Mouse (Mus musculus): ENCODE results near the gene Azgp1. TPM values are rescaled to one million over a fixed set of nuclear protein-coding genes. Genes with fewer than 3 reads are reported as not detected.
"Not testable (repeated sequence)": the region's sequence is repeated elsewhere in the genome, so short reads cannot be mapped to it uniquely, and the experiment has no call there.

The Azgp1 gene
- polyA plus RNA-seq, 2 experiments = 2.7 to 4.7 TPM

GRCm38 (mm10) chr5:138016530-138016929 lies 35.2 kb downstream of the Azgp1 start:
- H3K27ac ChIP-seq = no peak overlapping the region
- no peak for ATAC-seq (ENCODE audit: insufficient read depth)

GRCm38 (mm10) chr5:138016997-138017396 lies 35.7 kb downstream of the Azgp1 start:
- Histone ChIP-seq H3K27me3 (ENCODE audit: control insufficient read depth, insufficient read depth, low read length) (no peaks in the 10 kb centered on the region), H3K4me1 (replicated peaks; ENCODE audit: control insufficient read depth in 2 of 2, insufficient read depth in 2 of 2, low read length in 1 of 2) (peaks cover 0 to 2% of the 10 kb centered on the region in 2 experiments; a peak in 1 of 4 replicates), H3K36me3 (replicated peaks; ENCODE audit: control insufficient read depth, insufficient read depth, low read depth) (no peaks in the 10 kb centered on the region), H3K4me3 (ENCODE audit: insufficient read depth in 1 of 2, low read depth in 2 of 2, low read length in 2 of 2) (no peak overlapping the region), H3K9ac (replicated peaks) (no peak overlapping the region), H3K4me2 (ENCODE audit: low read depth) (no peak overlapping the region), H3K27ac (no peak overlapping the region), H3K9me3 (ENCODE audit: control insufficient read depth, low read length) (no peaks in the 10 kb centered on the region)
- no peak for TF ChIP-seq CTCF (IDR thresholded peaks at IDR 0.05; ENCODE audit: low read depth)
- TF ChIP-seq EP300 (IDR thresholded peaks at IDR 0.05; ENCODE audit: low read depth) = no peak
- DNase-seq (ENCODE audit: low read depth in 3 of 3, low spot score in 3 of 3) (no peak), ATAC-seq (ENCODE audit: insufficient read depth) (no peak)

More at GRCm38 (mm10) chr5:138016530-138016929, 35.2 kb downstream of the Azgp1 start:
- H3K27me3 ChIP-seq (ENCODE audit: control insufficient read depth, insufficient read depth, low read length) = no peaks in the 10 kb centered on the region
- WGBS (ENCODE audit: insufficient replicate concordance) = 68% methylated on average over 2 of the region's 2 CpGs
- no peak for TF ChIP-seq EP300 (IDR thresholded peaks at IDR 0.05; ENCODE audit: low read depth)
- no peaks in the 10 kb centered on the region for H3K9me3 ChIP-seq (ENCODE audit: control insufficient read depth, low read length)
- H3K9ac ChIP-seq (replicated peaks) = no peak overlapping the region
- no peak overlapping the region for H3K4me2 ChIP-seq (ENCODE audit: low read depth)
- no peaks in the 10 kb centered on the region for H3K36me3 ChIP-seq (replicated peaks; ENCODE audit: control insufficient read depth, insufficient read depth, low read depth)
- no peak overlapping the region for H3K4me3 ChIP-seq (ENCODE audit: insufficient read depth in 1 of 2, low read depth in 2 of 2, low read length in 2 of 2)
- DNase-seq (ENCODE audit: low read depth in 3 of 3, low spot score in 3 of 3) = no peak
- peaks cover 0 to 2% of the 10 kb centered on the region in 2 experiments; a peak in 1 of 4 replicates for H3K4me1 ChIP-seq (replicated peaks; ENCODE audit: control insufficient read depth in 2 of 2, insufficient read depth in 2 of 2, low read length in 1 of 2)

- H3K27me3 ChIP-seq (ENCODE audit: control insufficient read depth, insufficient read depth, low read length); H3K36me3 ChIP-seq (replicated peaks; ENCODE audit: control insufficient read depth, insufficient read depth, low read depth); H3K4me1 ChIP-seq (replicated peaks; ENCODE audit: control insufficient read depth in 2 of 2, insufficient read depth in 2 of 2, low read length in 1 of 2); H3K27ac ChIP-seq; ATAC-seq (ENCODE audit: insufficient read depth); DNase-seq (ENCODE audit: low read depth in 3 of 3, low spot score in 3 of 3); H3K9me3 ChIP-seq (ENCODE audit: control insufficient read depth, low read length); H3K4me2 ChIP-seq (ENCODE audit: low read depth); H3K4me3 ChIP-seq (ENCODE audit: insufficient read depth in 1 of 2, low read depth in 2 of 2, low read length in 2 of 2); H3K9ac ChIP-seq (replicated peaks): not testable (repeated sequence)
- WGBS (ENCODE audit: insufficient replicate concordance) = 77% methylated on average over 3 of the region's 4 CpGs
Measured at GRCm38 (mm10) chr5:138019577-138019976, 38.3 kb downstream of the Azgp1 start.

GRCm38 (mm10) chr5:138020961-138021479 lies 39.7 kb downstream of the Azgp1 start, which contains the start of the genes Smok3a and Smok3b:
TSS of gene Smok3a (plus strand) at chr5:138021261.
TSS of gene Smok3b (plus strand) at chr5:138021429.
- H3K36me3 ChIP-seq (replicated peaks; ENCODE audit: control insufficient read depth, insufficient read depth, low read depth); H3K27me3 ChIP-seq (ENCODE audit: control insufficient read depth, insufficient read depth, low read length); ATAC-seq (ENCODE audit: insufficient read depth); H3K4me3 ChIP-seq (ENCODE audit: insufficient read depth in 1 of 2, low read depth in 2 of 2, low read length in 2 of 2); H3K4me2 ChIP-seq (ENCODE audit: low read depth); H3K9me3 ChIP-seq (ENCODE audit: control insufficient read depth, low read length); H3K9ac ChIP-seq (replicated peaks); H3K4me1 ChIP-seq (replicated peaks; ENCODE audit: control insufficient read depth in 2 of 2, insufficient read depth in 2 of 2, low read length in 1 of 2); DNase-seq (ENCODE audit: low read depth in 3 of 3, low spot score in 3 of 3); H3K27ac ChIP-seq: not testable (repeated sequence)
- 58% methylated on average over 3 of the region's 7 CpGs for WGBS (ENCODE audit: insufficient replicate concordance)

Other genes starting within 250 kb of the Azgp1 start
- gene Nyap1, start 239.9 kb upstream of the Azgp1 start, polyA plus RNA-seq (2012; rRNA removed) = 0.96 and 1.2 TPM in 2 replicates
- gene Nyap1, start 239.9 kb upstream of the Azgp1 start, polyA plus RNA-seq (2014; fragmentation: Nextera tagmentation; extraction: Ambion mirVana) = 0.03 and 0.05 TPM in 2 replicates
- gene Tsc22d4, start 235.8 kb upstream of the Azgp1 start, polyA plus RNA-seq (2012; rRNA removed) = 23.0 and 26.8 TPM in 2 replicates
- 49.7 and 62.2 TPM in 2 replicates for gene Tsc22d4, start 235.8 kb upstream of the Azgp1 start, polyA plus RNA-seq (2014; fragmentation: Nextera tagmentation; extraction: Ambion mirVana)
- 22.8 and 23.1 TPM in 2 replicates for gene Ppp1r35, start 202.7 kb upstream of the Azgp1 start, polyA plus RNA-seq (2012; rRNA removed)
- gene Ppp1r35, start 202.7 kb upstream of the Azgp1 start, polyA plus RNA-seq (2014; fragmentation: Nextera tagmentation; extraction: Ambion mirVana) = 25.5 and 27.0 TPM in 2 replicates
- gene Mepce, start 193.9 kb upstream of the Azgp1 start, polyA plus RNA-seq (2012; rRNA removed) = 12.2 and 13.3 TPM in 2 replicates
- gene Mepce, start 193.9 kb upstream of the Azgp1 start, polyA plus RNA-seq (2014; fragmentation: Nextera tagmentation; extraction: Ambion mirVana) = 5.1 and 6.4 TPM in 2 replicates
- gene Zcwpw1, start 193.7 kb upstream of the Azgp1 start, polyA plus RNA-seq (2012; rRNA removed) = 2.2 and 3.1 TPM in 2 replicates
- 2.1 and 2.4 TPM in 2 replicates for gene Zcwpw1, start 193.7 kb upstream of the Azgp1 start, polyA plus RNA-seq (2014; fragmentation: Nextera tagmentation; extraction: Ambion mirVana)
- gene Pilra, start 145.2 kb upstream of the Azgp1 start, polyA plus RNA-seq (2012; rRNA removed) = 1.5 and 1.7 TPM in 2 replicates
- gene Pilra, start 145.2 kb upstream of the Azgp1 start, polyA plus RNA-seq (2014; fragmentation: Nextera tagmentation; extraction: Ambion mirVana) = 2.0 and 2.2 TPM in 2 replicates
- gene Pilrb1, start 123.4 kb upstream of the Azgp1 start, polyA plus RNA-seq (2012; rRNA removed) = 2.2 and 3.0 TPM in 2 replicates
- gene Pilrb1, start 123.4 kb upstream of the Azgp1 start, polyA plus RNA-seq (2014; fragmentation: Nextera tagmentation; extraction: Ambion mirVana) = 3.1 and 3.8 TPM in 2 replicates
- gene Pilrb2, start 109.7 kb upstream of the Azgp1 start, polyA plus RNA-seq (2012; rRNA removed) = 1.3 and 2.0 TPM in 2 replicates
- gene Pilrb2, start 109.7 kb upstream of the Azgp1 start, polyA plus RNA-seq (2014; fragmentation: Nextera tagmentation; extraction: Ambion mirVana) = 2.7 and 3.5 TPM in 2 replicates
- gene Cyp3a13, start 59.9 kb upstream of the Azgp1 start, polyA plus RNA-seq (2012; rRNA removed) = 0.83 and 0.87 TPM in 2 replicates
- gene Cyp3a13, start 59.9 kb upstream of the Azgp1 start, polyA plus RNA-seq (2014; fragmentation: Nextera tagmentation; extraction: Ambion mirVana) = 3.2 and 3.4 TPM in 2 replicates
- gene Gjc3, start 18.4 kb upstream of the Azgp1 start, polyA plus RNA-seq (2012; rRNA removed) = 0.01 TPM in 1 of 2 replicates, not detected in the other
- gene Gjc3, start 18.4 kb upstream of the Azgp1 start, polyA plus RNA-seq (2014; fragmentation: Nextera tagmentation; extraction: Ambion mirVana) = not detected in 2 replicates
- gene Smok3a, start 39.7 kb downstream of the Azgp1 start, polyA plus RNA-seq (2012; rRNA removed) = not detected in 2 replicates
- gene Smok3a, start 39.7 kb downstream of the Azgp1 start, polyA plus RNA-seq (2014; fragmentation: Nextera tagmentation; extraction: Ambion mirVana) = not detected in 2 replicates
- gene Smok3b, start 39.9 kb downstream of the Azgp1 start, polyA plus RNA-seq (2012; rRNA removed) = not detected in 2 replicates
- not detected in 2 replicates for gene Smok3b, start 39.9 kb downstream of the Azgp1 start, polyA plus RNA-seq (2014; fragmentation: Nextera tagmentation; extraction: Ambion mirVana)
- not detected in 2 replicates for gene Smok3c, start 71.7 kb downstream of the Azgp1 start, polyA plus RNA-seq (2012; rRNA removed)
- gene Smok3c, start 71.7 kb downstream of the Azgp1 start, polyA plus RNA-seq (2014; fragmentation: Nextera tagmentation; extraction: Ambion mirVana) = not detected in 2 replicates
- 1.5 and 2.2 TPM in 2 replicates for gene Zkscan1, start 103.6 kb downstream of the Azgp1 start, polyA plus RNA-seq (2012; rRNA removed)
- 4.7 and 4.9 TPM in 2 replicates for gene Zkscan1, start 103.6 kb downstream of the Azgp1 start, polyA plus RNA-seq (2014; fragmentation: Nextera tagmentation; extraction: Ambion mirVana)
- 5.3 and 7.7 TPM in 2 replicates for gene Zscan21, start 135.4 kb downstream of the Azgp1 start, polyA plus RNA-seq (2012; rRNA removed)
- 13.3 and 13.9 TPM in 2 replicates for gene Zscan21, start 135.4 kb downstream of the Azgp1 start, polyA plus RNA-seq (2014; fragmentation: Nextera tagmentation; extraction: Ambion mirVana)
- 0.81 and 1.4 TPM in 2 replicates for gene Zfp113, start 174.2 kb downstream of the Azgp1 start, polyA plus RNA-seq (2012; rRNA removed)
- 2.6 and 2.7 TPM in 2 replicates for gene Zfp113, start 174.2 kb downstream of the Azgp1 start, polyA plus RNA-seq (2014; fragmentation: Nextera tagmentation; extraction: Ambion mirVana)
- gene Cops6, start 179.6 kb downstream of the Azgp1 start, polyA plus RNA-seq (2012; rRNA removed) = 57.7 and 62.4 TPM in 2 replicates
- gene Cops6, start 179.6 kb downstream of the Azgp1 start, polyA plus RNA-seq (2014; fragmentation: Nextera tagmentation; extraction: Ambion mirVana) = 123 and 128 TPM in 2 replicates
- gene Ap4m1, start 190.5 kb downstream of the Azgp1 start, polyA plus RNA-seq (2012; rRNA removed) = 10.3 and 10.8 TPM in 2 replicates
- 3.9 and 4.6 TPM in 2 replicates for gene Ap4m1, start 190.5 kb downstream of the Azgp1 start, polyA plus RNA-seq (2014; fragmentation: Nextera tagmentation; extraction: Ambion mirVana)
- 96.1 and 116 TPM in 2 replicates for gene Mcm7, start 190.9 kb downstream of the Azgp1 start, polyA plus RNA-seq (2012; rRNA removed)
- gene Mcm7, start 190.9 kb downstream of the Azgp1 start, polyA plus RNA-seq (2014; fragmentation: Nextera tagmentation; extraction: Ambion mirVana) = 182 and 200 TPM in 2 replicates
- 32.8 and 34.7 TPM in 2 replicates for gene Taf6, start 205.9 kb downstream of the Azgp1 start, polyA plus RNA-seq (2012; rRNA removed)
- 33.2 and 37.9 TPM in 2 replicates for gene Taf6, start 205.9 kb downstream of the Azgp1 start, polyA plus RNA-seq (2014; fragmentation: Nextera tagmentation; extraction: Ambion mirVana)
- 6.3 and 9.5 TPM in 2 replicates for gene Cnpy4, start 206.0 kb downstream of the Azgp1 start, polyA plus RNA-seq (2012; rRNA removed)
- gene Cnpy4, start 206.0 kb downstream of the Azgp1 start, polyA plus RNA-seq (2014; fragmentation: Nextera tagmentation; extraction: Ambion mirVana) = 12.6 and 12.8 TPM in 2 replicates
- 1.8 and 2.2 TPM in 2 replicates for gene Mblac1, start 212.8 kb downstream of the Azgp1 start, polyA plus RNA-seq (2012; rRNA removed)
- 2.2 and 2.9 TPM in 2 replicates for gene Mblac1, start 212.8 kb downstream of the Azgp1 start, polyA plus RNA-seq (2014; fragmentation: Nextera tagmentation; extraction: Ambion mirVana)
- 0.09 and 0.10 TPM in 2 replicates for gene Nxpe5, start 244.4 kb downstream of the Azgp1 start, polyA plus RNA-seq (2012; rRNA removed)
- gene Nxpe5, start 244.4 kb downstream of the Azgp1 start, polyA plus RNA-seq (2014; fragmentation: Nextera tagmentation; extraction: Ambion mirVana) = 0.09 and 0.23 TPM in 2 replicates